Mouse (Mus musculus) heart, embryonic 10.5 days (tissue): ENCODE data around the gene Plxnc1. TPM values are rescaled to one million over a fixed set of nuclear protein-coding genes. Genes with fewer than 3 reads are reported as not detected.

Experiments
- DNase-seq: peaks from one replicate; pipeline ENCODE4 v3.0.0-alpha.2; 2017; ENCODE audit warnings: low spot score
- H3K27ac ChIP-seq: fragments of 300-500 bp; sonication (generic); 2 replicates; pipeline ENCODE4 v1.5.1; 2016; ENCODE audit warnings: mild to moderate bottlenecking
- H3K27me3 ChIP-seq: fragments of 300-500 bp; sonication (generic); 2 replicates; pipeline ENCODE4 v1.6.1; 2016; ENCODE audit warnings: mild to moderate bottlenecking; ENCODE audit not compliant: poor library complexity, insufficient read depth, severe bottlenecking
- H3K36me3 ChIP-seq: fragments of 300-500 bp; sonication (generic); 2 replicates; pipeline ENCODE4 v1.6.1; 2016; ENCODE audit warnings: mild to moderate bottlenecking, moderate library complexity
- H3K4me1 ChIP-seq: fragments of 300-500 bp; sonication (generic); 2 replicates; pipeline ENCODE4 v1.6.1; 2016; ENCODE audit warnings: mild to moderate bottlenecking
- H3K4me3 ChIP-seq: fragments of 300-500 bp; sonication (generic); 2 replicates; pipeline ENCODE4 v1.5.1; 2016; ENCODE audit warnings: mild to moderate bottlenecking, moderate library complexity
- H3K9me3 ChIP-seq: fragments of 300-500 bp; sonication (generic); 2 replicates; pipeline ENCODE4 v1.6.1; 2016; ENCODE audit warnings: mild to moderate bottlenecking, moderate library complexity
- WGBS: fragments of 180-500 bp; shearing (Covaris S2); methylation state at CpG from one replicate; pipeline ENCODE4 v1.1.7; 2016; 5-methylcytosine and 5-hydroxymethylcytosine counted together
- polyA plus RNA-seq: library from polyadenylated mRNA; unstranded; fragments of >200 nt; fragmentation: Nextera tagmentation; extraction: Ambion mirVana; gene quantifications from 2 replicates; pipeline ENCODE4 v1.2.1, GENCODE M21; 2016

Gene Plxnc1
- polyA plus RNA-seq, 1 experiment from 2014 or later: 2.2 TPM

GRCm38 (mm10) chr10:94844692-94845091 lies 99.9 kb downstream of the Plxnc1 start:
- Histone ChIP-seq H3K36me3 (0 out of 2 replicates have a peak, but pooled peaks cover 11% of the 10 kb centered on the region), H3K9me3 (no peaks in the 10 kb centered on the region), H3K27me3 (peaks cover 10% of the 10 kb centered on the region; the same call in 1 of the 2 replicates), H3K27ac (no peak overlapping the region), H3K4me3 (no peak overlapping the region), H3K4me1 (no peaks in the 10 kb centered on the region)
- WGBS: 79% methylated on average over 6 of the region's 6 CpGs
- no peak for DNase-seq

DNA sequence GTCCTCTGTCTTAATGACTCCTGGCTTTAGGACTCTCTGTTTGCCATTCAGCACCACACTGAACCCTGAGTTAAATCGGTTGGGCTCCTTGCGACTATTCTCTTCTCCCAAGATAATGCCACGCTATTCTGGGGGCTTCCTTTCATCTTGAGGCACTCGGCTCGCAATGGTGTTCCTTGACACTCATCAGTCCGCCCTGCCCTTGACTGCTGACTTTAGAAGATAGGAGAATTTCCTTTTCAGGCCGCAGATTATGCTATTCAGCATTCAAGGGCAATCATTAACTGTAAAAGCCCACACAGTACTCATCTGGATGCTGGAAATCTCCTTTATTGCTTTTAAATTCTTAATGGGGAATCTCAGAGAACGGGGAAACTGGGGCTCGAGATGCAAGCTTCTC lies 108.8 kb downstream of the Plxnc1 start:
- H3K27ac ChIP-seq: no peak overlapping the region
- H3K4me1 ChIP-seq: peaks cover 13% of the 10 kb centered on the region; the same call in 1 of the 2 replicates
- H3K27me3 ChIP-seq: no peaks in the 10 kb centered on the region
- H3K4me3 ChIP-seq: no peak overlapping the region
- H3K9me3 ChIP-seq: no peaks in the 10 kb centered on the region
- no peaks in the 10 kb centered on the region for H3K36me3 ChIP-seq
- WGBS: 35% methylated on average over 9 of the region's 9 CpGs
- DNase-seq: no peak

GRCm38 (mm10) chr10:94829407-94829806 lies 115.2 kb downstream of the Plxnc1 start:
- no peak for DNase-seq
- 69% methylated on average over 6 of the region's 6 CpGs for WGBS
- Histone ChIP-seq H3K9me3 (no peaks in the 10 kb centered on the region), H3K4me3 (no peak overlapping the region), H3K4me1 (peaks cover 14% of the 10 kb centered on the region; the same call in 1 of the 2 replicates), H3K27ac (no peak overlapping the region), H3K27me3 (peaks cover 16% of the 10 kb centered on the region; the same call in 1 of the 2 replicates), H3K36me3 (no peaks in the 10 kb centered on the region)

GRCm38 (mm10) chr10:94828734-94829230 lies 115.9 kb downstream of the Plxnc1 start:
- DNase-seq: no peak
- 88% methylated on average over 7 of the region's 7 CpGs for WGBS
- Histone ChIP-seq H3K27ac (no peak overlapping the region), H3K9me3 (no peaks in the 10 kb centered on the region), H3K4me3 (no peak overlapping the region), H3K4me1 (peaks cover 14% of the 10 kb centered on the region; the same call in 1 of the 2 replicates), H3K36me3 (no peaks in the 10 kb centered on the region), H3K27me3 (peaks cover 16% of the 10 kb centered on the region; the same call in 1 of the 2 replicates)

GRCm38 (mm10) chr10:94827890-94828733 lies 116.5 kb downstream of the Plxnc1 start:
- WGBS: 84% methylated on average over 14 of the region's 14 CpGs
- H3K27ac ChIP-seq: no peak overlapping the region
- peaks cover 14% of the 10 kb centered on the region; the same call in 1 of the 2 replicates for H3K4me1 ChIP-seq
- no peak for DNase-seq
- H3K9me3 ChIP-seq: no peaks in the 10 kb centered on the region
- no peak overlapping the region for H3K4me3 ChIP-seq
- no peaks in the 10 kb centered on the region for H3K36me3 ChIP-seq
- peaks cover 16% of the 10 kb centered on the region; the same call in 1 of the 2 replicates for H3K27me3 ChIP-seq

GRCm38 (mm10) chr10:94827325-94827724 lies 117.3 kb downstream of the Plxnc1 start:
- peaks cover 14% of the 10 kb centered on the region; the same call in 1 of the 2 replicates for H3K4me1 ChIP-seq
- peaks cover 16% of the 10 kb centered on the region; the same call in 1 of the 2 replicates for H3K27me3 ChIP-seq
- DNase-seq: no peak
- H3K27ac ChIP-seq: no peak overlapping the region
- H3K4me3 ChIP-seq: no peak overlapping the region
- WGBS: 92% methylated on average over 10 of the region's 10 CpGs
- H3K9me3 ChIP-seq: no peaks in the 10 kb centered on the region
- H3K36me3 ChIP-seq: no peaks in the 10 kb centered on the region

DNA sequence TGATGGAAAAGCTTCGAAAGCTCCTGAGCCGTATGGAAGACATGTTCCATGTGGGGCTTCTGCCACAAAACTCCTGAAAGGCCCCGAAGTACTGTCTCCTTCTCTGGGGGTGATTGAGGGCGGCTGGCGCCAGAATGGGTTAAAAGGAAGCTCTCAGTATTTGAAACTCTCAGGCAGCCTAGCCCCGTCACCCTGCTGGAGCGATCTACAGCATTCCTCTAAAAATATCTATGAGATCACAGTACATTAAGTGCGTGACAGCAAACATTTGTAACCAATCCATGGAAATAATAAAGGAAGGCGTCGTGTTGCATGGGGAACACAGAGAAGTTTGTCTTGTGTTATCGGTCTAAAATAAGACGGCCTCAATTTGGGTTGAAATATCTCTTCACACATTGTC lies 118.2 kb downstream of the Plxnc1 start:
- H3K27me3 ChIP-seq: peaks cover 16% of the 10 kb centered on the region; the same call in 1 of the 2 replicates
- no peaks in the 10 kb centered on the region for H3K36me3 ChIP-seq
- no peak for DNase-seq
- H3K27ac ChIP-seq: no peak overlapping the region
- H3K4me1 ChIP-seq: peaks cover 14% of the 10 kb centered on the region; the same call in 1 of the 2 replicates
- no peak overlapping the region for H3K4me3 ChIP-seq
- no peaks in the 10 kb centered on the region for H3K9me3 ChIP-seq
- 86% methylated on average over 12 of the region's 12 CpGs for WGBS

DNA sequence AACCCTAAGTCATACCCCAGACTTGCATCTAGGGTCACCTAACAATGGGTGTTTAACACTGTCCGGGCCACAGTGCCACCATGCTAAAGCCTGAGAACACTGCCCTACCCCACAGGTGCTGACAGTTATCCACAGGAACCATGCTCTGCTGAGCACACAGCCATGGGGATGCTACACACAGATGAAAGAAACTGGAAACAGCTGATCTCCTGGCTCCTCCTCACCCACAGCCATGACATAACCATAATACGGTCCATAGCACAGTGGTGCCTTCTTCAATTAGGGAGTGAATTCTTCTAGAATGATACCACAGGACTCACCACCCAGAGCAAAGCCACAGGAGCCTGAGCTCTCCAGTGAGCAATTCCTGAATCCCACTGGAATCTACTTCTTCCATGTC lies 118.7 kb downstream of the Plxnc1 start:
- H3K27me3 ChIP-seq: peaks cover 16% of the 10 kb centered on the region; the same call in 1 of the 2 replicates
- H3K9me3 ChIP-seq: no peaks in the 10 kb centered on the region
- H3K4me1 ChIP-seq: peaks cover 10% of the 10 kb centered on the region; the same call in 1 of the 2 replicates
- 88% methylated on average over 2 of the region's 2 CpGs for WGBS
- no peak overlapping the region for H3K27ac ChIP-seq
- H3K36me3 ChIP-seq: no peaks in the 10 kb centered on the region
- H3K4me3 ChIP-seq: no peak overlapping the region
- DNase-seq: no peak

DNA sequence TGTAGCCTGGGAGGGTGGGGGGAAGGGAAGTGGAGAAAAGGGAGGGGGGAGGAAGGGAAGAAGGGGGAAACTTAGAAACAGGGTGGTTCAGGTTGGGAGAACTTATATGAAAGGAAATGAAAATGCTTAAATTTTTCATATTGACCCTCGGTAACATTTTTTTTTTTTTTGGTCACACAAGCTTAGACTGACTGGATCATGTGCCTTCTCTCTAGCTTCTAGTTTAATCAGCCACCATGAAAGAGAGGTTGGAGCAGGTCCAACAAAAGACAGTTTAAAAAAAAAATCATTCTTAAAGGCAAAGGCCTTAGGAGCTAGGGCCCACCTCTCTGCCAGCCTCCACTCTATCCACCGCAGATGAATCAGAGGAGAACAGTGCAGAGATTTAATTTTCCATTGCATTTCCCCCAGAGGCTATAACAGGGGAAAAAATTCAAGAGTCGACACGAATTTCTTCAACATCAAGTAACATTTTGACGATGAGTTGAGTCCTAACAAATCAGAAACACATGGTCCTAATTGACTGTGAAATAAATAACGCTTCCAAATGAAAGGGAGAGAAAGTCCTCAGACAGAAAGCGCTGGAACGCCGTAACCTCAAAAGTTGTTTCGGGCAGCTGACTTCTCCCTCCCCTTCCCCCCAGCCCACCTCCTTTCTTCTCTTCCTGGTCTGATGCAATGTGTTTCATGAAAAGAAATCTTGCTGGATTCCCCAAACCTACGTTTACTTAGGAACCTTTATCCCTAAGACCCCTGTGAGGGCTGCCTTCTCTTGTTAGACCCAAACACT lies 120.5 kb downstream of the Plxnc1 start:
- Histone ChIP-seq H3K4me3 (no peak overlapping the region), H3K4me1 (peaks cover 13% of the 10 kb centered on the region; the same call in 1 of the 2 replicates), H3K27ac (no peak overlapping the region), H3K9me3 (no peaks in the 10 kb centered on the region), H3K36me3 (no peaks in the 10 kb centered on the region), H3K27me3 (peaks cover 13% of the 10 kb centered on the region; the same call in 1 of the 2 replicates)
- DNase-seq: no peak
- WGBS: 74% methylated on average over 11 of the region's 11 CpGs

DNA sequence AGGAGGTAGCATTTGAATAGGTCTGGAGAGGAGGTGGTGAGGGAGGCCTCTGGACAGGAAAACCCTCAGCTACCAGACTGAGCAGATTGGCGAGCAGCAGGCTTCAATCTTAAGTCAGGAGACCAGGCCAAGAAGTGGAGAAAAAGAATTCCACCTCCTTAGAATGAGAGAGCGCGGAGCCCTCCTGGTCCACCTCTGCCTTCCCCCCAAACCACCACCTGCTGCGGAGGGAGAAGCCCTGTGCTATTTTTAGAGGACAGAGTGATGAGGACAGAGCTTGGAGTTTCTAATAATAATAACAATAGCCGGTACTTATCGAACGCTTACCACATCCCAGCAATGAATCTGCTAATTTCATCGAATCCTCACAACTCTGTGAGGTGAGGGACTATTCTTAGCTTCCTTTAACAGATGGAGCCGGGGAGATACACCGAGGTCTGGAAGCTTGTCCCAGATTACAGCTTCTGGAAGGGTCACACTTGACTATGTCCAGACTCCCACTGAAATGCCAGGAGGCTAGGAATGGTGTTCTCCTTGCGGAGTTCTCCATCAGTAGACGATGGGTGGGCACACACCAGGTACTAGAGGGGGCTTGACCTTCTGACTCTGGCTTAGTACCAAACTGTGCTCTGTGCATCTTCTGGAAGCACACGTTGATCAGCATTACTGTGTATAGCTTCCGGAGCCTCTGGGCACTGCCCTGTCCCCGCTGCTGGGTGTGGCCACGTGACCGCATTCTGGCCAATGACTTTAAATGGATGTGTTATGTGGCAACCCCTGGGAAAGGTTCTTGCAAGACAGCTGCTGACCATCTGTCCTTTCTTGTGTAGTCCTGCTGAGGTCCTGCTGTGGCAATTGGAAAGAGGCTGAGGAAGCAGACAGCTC lies 125.6 kb downstream of the Plxnc1 start:
- WGBS: 64% methylated on average over 17 of the region's 17 CpGs
- peak overlapping the region; percentile 18; the same call in 1 of the 2 replicates for H3K4me3 ChIP-seq
- H3K9me3 ChIP-seq: no peaks in the 10 kb centered on the region
- H3K27me3 ChIP-seq: peaks cover 16% of the 10 kb centered on the region
- H3K27ac ChIP-seq: no peak overlapping the region
- no peak for DNase-seq
- H3K4me1 ChIP-seq: peaks cover 14% of the 10 kb centered on the region; the same call in 1 of the 2 replicates
- no peaks in the 10 kb centered on the region for H3K36me3 ChIP-seq

GRCm38 (mm10) chr10:94818127-94818526 lies 126.5 kb downstream of the Plxnc1 start:
- no peaks in the 10 kb centered on the region for H3K36me3 ChIP-seq
- H3K9me3 ChIP-seq: no peaks in the 10 kb centered on the region
- 82% methylated on average over 3 of the region's 3 CpGs for WGBS
- peaks cover 14% of the 10 kb centered on the region; the same call in 1 of the 2 replicates for H3K4me1 ChIP-seq
- DNase-seq: no peak
- H3K27ac ChIP-seq: no peak overlapping the region
- peaks cover 16% of the 10 kb centered on the region for H3K27me3 ChIP-seq
- H3K4me3 ChIP-seq: no peak overlapping the region
